Mouse (Mus musculus): ENCODE measurements around the gene 4930452B06Rik.

The 4930452B06Rik gene

DNA sequence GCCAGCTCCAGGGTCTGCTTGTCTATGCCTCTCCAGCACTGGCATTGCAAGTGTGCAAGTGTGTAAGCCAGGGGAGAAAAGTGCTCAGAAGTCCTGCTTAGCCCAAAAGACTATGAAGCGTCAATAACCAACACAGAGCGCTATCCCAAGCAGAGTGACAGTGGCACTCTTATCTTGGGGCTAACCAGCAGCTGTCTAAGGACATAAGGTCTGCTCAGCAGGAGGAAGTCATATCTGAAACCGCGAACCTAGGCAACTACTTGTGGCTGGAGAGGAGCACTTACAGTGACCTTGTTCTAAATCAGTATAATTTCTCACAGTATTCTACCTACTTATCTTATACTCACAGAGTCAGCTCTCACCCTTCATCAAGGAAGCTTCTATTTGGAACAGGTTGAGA is 214.9 kb downstream of the 4930452B06Rik start:
- DNase-seq (ENCODE audit: low spot score in 2 of 2), result no peak

DNA sequence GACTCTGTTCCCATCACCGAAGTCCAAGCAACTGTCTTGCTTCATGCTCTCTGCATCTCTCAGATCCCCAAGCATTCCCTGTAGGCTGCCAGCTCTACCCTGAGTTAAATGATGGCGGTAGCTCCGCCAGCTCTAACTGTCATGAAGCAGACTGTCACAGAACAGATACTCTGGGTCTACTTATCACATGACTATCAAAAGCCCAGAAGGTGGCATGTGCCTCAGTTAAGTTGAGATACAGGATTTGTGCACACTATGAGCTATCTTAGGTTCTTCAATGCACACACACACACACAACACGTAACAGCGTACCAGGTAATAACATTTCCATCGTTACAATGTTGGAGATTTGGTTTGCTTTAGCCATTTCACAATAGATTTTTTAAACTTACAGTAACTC is 215.7 kb downstream of the 4930452B06Rik start:
- DNase-seq (ENCODE audit: low spot score in 2 of 2), result no peak

DNA sequence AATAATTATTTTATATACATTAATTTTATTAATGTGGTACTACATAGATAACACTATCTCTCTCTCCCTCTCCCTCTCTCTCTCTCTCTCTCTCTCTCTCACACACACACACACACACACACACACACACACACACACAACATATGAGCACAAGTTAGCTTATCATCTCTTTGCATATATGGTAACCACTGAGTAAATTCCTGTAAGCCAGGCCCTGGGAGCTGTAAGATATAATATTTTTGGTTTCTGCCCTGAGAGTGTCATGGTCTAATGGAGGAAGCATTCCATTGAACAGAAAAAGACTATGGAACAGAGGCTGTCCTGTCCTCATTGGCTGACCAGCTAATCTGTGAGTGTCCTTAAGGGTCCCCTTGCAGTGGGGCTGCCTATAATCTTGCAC is 216.7 kb downstream of the 4930452B06Rik start:
- no peak for DNase-seq (ENCODE audit: low spot score in 2 of 2)

DNA sequence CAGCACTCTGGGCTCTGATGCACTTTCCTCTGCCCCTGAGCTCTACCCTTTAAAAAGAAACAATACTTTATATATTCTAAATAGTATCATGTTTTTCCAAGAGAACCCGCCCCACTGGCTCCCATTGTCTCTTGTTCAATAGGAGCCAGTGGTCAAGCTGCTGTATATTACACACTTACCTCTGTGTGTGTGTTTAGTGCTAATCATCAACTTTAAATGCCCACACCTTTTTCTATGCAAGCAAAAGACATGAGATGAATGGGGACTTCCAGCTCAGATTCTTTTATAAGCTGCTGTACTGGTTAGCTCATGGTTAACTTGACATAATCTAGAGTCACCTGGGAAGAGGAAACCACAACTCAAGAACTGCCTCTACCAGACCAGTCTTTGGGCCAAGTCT is 218.7 kb downstream of the 4930452B06Rik start:
- no peak for DNase-seq (ENCODE audit: low spot score in 2 of 2)

DNA sequence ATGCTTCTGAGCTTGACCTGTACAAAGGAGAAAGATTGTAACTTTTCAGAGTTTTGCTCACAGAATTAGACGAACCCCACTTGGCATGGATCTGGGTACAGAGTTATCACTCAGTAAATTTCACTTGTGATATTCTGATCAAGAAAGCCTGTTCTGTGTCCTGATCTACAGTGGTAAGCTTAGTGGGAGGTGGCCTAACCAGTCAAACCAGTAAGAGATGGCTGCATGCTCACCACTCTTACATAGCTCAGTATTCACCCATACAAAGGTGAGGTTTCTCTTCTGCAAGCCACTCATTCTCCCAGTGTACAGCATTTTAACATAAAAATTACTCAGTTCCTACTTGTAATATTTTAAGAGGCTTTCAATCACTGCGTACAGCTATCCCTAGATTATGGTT is 221.7 kb downstream of the 4930452B06Rik start:
- no peak for DNase-seq (ENCODE audit: low spot score in 2 of 2)

DNA sequence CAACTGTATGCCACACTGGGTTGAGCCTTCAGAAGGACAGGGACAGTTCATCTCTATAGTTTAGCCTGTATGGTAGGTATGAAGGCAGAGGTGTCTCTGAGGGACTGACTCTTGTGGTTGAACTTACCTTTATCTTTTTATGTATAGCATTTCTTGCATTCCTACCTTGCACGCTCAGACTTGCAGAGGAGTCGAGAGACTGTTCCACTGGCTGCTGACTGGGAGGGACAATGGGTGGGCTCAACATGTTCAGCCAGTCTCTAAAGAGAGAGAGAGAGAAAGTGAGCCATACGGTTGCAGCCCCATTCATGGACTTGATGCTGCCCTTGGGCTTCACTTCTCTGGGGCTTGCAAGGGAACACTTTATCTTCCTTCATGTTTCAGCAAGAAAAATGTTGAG is 223.3 kb downstream of the 4930452B06Rik start:
- no peak for DNase-seq (ENCODE audit: low spot score in 2 of 2)

DNA sequence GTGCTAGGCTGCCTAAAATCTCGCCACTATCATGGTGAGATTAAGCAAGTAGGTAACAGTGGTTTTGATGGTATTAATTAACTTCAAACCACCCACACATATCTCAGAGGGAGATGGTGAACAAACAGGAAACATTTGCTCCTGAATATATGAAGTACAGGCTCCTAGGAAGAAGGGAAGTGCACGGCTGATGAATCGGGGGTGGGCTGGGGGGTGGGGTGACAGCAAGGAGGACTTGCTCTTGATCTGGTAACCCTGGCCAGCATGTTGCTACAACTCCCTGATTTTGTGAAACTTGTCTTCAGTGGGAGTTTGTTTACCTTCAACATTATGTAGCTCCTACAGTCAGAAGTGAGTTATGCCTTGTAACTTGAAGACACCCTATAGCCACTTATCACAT is 224.4 kb downstream of the 4930452B06Rik start:
- DNase-seq (ENCODE audit: low spot score in 2 of 2), result no peak

DNA sequence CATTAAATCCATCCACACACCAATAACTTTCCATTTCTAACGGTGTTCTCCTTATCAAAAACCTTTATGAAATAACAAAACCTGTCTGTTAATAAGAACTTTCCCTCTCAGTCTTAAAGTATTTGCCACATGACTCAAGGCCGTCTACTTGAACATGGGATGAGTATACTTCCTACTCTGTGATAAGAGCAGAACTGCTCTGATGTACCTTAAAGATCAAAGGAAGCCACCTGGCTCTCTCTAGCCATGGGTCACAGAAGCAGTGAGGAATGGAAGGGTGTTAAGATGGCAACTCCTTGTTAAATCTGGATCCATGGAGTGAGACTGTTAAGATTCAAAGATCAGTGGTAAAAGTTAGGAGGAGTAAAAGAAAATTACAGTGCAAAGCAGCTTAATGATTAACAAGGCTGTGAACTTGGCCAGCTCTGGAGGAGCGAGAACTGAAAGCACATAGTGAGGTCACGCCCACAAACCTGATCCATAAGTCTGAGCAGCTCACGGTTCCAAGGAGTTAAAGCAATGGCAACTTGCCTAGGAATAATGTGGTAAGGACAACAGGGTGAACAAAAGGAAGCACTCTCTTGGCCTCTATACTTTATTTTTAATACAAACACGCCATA is 235.3 kb downstream of the 4930452B06Rik start:
- no peak for DNase-seq (ENCODE audit: low spot score in 2 of 2)

DNA sequence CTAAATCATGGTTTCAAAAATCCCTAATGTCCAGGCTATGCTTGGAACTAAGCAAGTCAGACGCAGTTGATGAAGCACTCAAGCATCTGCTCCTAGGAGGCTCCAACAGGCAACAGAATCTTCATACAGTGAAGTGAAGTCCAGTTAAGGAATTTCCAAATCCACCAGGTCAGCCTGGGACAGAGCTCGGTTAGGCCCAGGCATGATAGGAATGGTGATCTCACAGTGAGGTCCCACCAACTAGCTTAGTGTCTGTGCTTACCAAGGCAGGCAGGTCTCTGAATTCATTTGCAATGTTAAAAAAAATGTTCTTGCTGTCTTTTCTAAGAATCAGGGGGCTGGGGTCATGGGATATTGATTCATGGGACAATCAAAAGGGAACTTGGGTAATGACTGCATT is 236.3 kb downstream of the 4930452B06Rik start:
- DNase-seq (ENCODE audit: low spot score in 2 of 2), result no peak

DNA sequence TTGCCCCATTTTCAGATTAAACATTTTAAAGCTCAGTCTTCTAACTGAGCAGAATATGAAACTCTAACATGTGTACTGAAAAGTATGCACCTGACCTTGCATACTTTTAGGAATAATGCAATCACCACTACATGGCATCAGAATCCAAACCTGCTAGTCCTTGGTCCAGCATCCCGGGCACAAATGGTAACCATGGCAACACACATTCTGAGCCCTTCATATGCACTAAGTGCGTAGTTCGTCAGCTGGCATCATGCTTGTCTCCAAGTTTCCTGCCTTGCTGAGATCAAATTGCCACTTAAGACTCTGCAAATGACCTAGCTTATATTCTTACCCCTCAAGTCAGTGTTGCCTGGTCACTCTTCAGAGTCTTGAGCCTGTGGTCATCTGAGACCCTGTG is 243.2 kb downstream of the 4930452B06Rik start:
- no peak for DNase-seq (ENCODE audit: low spot score in 2 of 2)

DNA sequence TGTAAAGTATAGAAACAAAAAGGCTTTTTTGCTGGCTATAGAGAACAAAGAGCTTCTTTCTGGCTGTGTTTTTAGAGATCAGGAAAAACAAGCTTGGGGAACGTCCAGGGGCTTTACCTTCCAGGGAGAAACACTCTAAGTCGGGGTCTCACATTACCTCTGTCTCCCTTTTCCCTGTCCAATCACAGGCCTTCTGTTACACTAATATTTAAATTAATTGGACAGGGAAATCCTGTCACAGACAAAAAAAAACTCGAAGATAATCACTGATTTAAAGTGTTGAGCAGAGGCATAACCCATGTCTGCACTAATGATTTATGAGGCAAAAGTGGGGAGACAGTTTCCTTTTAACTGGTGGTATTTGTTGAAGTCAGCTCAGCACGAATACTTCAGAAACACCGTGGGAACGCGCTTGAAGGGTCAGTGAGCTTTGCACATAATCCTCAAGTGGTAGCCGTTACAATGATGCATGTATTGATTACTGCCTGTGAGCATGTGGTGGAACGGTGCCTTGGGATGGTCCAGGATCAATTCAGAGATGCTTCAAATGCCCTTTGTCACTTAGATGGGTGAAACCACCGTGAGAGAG is 244.7 kb downstream of the 4930452B06Rik start:
- DNase-seq (ENCODE audit: low spot score in 2 of 2), result no peak

DNA sequence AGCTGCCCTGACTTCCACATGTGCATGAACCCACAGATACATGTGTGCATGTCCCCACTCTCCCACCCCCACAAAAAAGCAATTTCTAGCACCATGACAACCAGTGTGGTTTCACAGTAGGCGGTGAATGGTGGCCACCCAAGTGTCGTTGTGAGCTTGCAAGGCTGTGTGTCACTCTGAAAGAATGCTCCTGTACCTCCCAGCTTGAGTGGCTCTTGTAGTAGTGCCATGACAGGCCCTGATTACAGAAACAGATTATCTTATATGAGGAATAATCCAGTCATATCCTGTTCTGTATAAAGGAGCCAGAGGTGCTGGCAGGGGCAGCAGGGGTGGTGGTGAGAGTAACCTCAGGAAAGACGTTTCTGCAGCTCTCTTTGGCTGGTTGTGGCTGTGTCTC is 247.4 kb downstream of the 4930452B06Rik start:
- no peak for DNase-seq (ENCODE audit: low spot score in 2 of 2)

DNA sequence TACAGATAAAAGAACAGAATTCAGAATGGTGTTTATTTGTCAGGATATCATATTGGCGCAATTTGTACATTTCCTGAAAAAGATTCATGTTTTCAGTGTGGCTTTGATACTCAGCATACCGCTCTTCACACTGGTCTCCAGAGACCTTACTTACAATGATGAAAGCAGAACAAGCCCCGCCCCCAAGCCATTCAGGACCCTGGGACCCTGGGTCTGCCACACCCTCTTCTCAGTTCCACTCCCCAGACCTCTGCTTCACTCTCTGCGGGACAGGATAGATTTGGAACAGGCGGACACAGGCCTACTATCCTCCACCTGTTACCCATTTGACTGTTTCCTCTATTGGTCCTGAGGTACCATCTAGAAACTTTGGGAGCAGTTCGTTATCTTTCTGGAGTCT is 260.1 kb downstream of the 4930452B06Rik start:
- no peak for DNase-seq (ENCODE audit: low spot score in 2 of 2)

DNA sequence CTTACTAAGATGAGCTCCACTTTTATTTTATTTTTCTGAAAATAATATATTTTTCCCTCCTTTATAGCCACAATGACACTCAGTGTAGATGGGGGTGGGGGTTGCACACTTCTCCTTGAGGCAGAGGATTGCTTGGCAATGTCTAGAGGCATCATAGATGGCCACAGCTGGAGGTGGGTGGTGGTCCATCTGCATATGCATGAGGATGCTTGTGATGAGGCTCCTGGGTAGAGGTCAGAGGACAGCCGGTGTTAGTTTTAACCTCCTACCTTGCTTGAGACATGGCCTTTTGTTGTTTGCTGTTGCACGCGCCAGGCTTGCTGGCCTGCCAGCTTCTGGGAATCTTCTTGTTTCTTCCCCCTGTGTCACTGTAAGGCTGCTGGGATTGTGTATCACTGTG is 262.7 kb downstream of the 4930452B06Rik start:
- no peak for DNase-seq (ENCODE audit: low spot score in 2 of 2)

DNA sequence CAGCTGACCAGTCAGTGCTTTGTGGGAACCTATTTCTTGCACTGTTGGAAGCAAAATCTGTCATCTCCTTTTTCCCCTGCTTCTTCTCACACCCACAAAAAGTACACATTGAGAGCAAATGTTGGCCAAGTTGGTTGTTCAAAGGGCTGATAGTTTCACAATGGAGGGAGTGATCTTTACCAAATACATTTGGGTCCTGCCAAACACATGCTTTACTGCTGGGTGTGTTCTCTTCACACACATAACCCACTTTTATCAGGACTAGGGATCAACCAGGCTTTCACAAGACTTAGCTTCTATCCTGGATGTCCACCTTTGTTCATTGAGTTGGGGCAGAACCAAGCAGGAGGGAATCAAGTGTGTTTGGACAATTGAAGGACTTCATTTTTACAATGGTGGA is 267.5 kb downstream of the 4930452B06Rik start:
- DNase-seq (ENCODE audit: low spot score in 2 of 2), result no peak

DNA sequence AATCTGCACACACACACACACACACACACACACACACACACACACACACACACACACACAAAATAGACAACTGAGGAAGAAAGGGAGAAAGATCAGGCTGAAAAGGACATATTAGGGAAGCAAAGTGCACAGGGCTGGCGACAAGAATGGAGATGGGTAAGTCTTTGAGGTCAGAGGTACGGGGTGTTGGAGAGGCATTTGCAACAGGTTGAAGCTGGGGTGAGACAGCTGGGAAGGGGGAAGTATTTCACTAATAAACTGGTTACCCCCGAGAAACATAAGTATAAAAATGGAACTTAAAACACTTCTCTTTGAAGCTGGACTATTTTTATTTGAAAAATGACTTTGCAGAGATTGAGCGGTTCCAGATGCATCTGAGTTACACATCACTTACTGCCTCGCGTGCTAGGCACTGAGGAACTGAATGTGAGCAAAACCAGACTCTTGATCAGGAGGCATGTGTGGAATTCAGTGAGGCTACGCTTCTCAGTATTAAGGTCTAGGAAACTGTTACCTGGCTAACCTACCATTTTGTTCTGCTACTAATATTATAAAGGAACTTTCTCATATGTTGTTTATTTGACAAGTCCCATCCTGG is 270.3 kb downstream of the 4930452B06Rik start:
- DNase-seq (ENCODE audit: low spot score in 2 of 2), result no peak

DNA sequence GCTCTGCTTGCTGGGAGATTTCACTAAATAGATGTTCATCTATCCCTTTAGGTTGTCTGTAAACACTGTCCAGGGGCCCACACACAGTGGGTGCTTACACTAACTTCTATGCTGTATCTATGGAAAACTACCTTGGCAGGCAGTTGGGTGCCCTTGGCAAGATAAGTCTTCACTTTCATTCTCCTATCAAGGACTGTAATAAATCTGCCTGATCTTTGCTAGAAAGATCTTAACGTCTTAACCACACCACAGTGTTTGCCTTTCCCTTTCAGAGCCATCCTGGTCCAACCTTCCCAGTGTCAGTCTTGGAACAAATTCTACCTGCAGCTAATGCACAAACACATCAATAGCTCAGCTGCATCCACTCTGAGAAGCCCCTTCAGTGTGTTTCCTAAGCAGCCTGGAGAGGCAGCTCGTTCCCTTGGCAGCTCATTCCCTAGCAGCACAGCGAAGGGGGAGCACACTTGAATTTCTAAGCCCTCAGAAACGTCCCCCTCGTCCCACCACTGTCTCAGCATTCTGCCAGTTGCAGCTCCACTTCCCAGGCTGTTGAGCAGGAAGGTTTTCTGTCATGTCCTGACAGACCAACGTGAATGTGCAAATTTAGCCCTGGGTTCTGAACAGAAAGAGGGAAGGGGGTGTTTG is 273.7 kb downstream of the 4930452B06Rik start:
- DNase-seq (ENCODE audit: low spot score in 2 of 2), result no peak
